Mouse (Mus musculus) liver, embryonic 13.5 days (tissue): ENCODE results near the gene Capza1. TPM values are rescaled to one million over a fixed set of nuclear protein-coding genes. Genes with fewer than 3 reads are reported as not detected.

Experiments
- polyA plus RNA-seq: library from polyadenylated mRNA; unstranded; fragments of >200 nt; fragmentation: Nextera tagmentation; extraction: Ambion mirVana; gene quantifications from 2 replicates; pipeline ENCODE4 v1.2.1, GENCODE M21; 2015

Gene Capza1
- polyA plus RNA-seq, 1 experiment from 2014 or later, result 98.0 TPM

Other genes starting within 250 kb of the Capza1 start
- 81.9 and 106 TPM in 2 replicates for gene Slc16a1, start 225.8 kb downstream of the Capza1 start, polyA plus RNA-seq
- gene Ppm1j, start 83.4 kb downstream of the Capza1 start, polyA plus RNA-seq, result 0.37 and 0.59 TPM in 2 replicates
- gene Fam19a3, start 82.7 kb downstream of the Capza1 start, polyA plus RNA-seq, result not detected in 2 replicates
- gene Rhoc, start 76.1 kb downstream of the Capza1 start, polyA plus RNA-seq, result 19.4 and 21.5 TPM in 2 replicates
- gene Mov10, start 45.9 kb downstream of the Capza1 start, polyA plus RNA-seq, result 26.2 and 28.7 TPM in 2 replicates
- gene St7l, start 500 bp downstream of the Capza1 start, polyA plus RNA-seq, result 11.4 and 15.2 TPM in 2 replicates
- 0.13 and 0.15 TPM in 2 replicates for gene Wnt2b, start 97.4 kb upstream of the Capza1 start, polyA plus RNA-seq
- 2.3 and 2.8 TPM in 2 replicates for gene Cttnbp2nl, start 188.6 kb upstream of the Capza1 start, polyA plus RNA-seq
- not detected in 2 replicates for gene 4930564D02Rik, start 202.3 kb upstream of the Capza1 start, polyA plus RNA-seq